19 mouse cellular contexts compared by ENCODE assay signal in genomic region chr7:113153386-113153785, GRCm38 (mm10). TPM values are rescaled to one million over a fixed set of nuclear protein-coding genes. Genes with fewer than 3 reads are reported as not detected.
DNase-seq lines count a peak whose midpoint lies in the region; TF ChIP-seq lines count a peak whose summit lies in the region.
"Had no signal": no experiment of that assay in that cellular context is flagged by ENCODE, and none has a peak within 500 bp of the region (broad histone marks: within the 10 kb centered on the region; RNA-seq: fewer than 3 reads in every experiment).

No protein-coding gene starts in this region.

- H3K4me3 ChIP-seq in layer of hippocampus, adult 2 months, result no peak overlapping the region
- H3K4me3 ChIP-seq: embryonic facial prominence, embryonic 10.5 days; embryonic facial prominence, embryonic 12.5 days; forebrain, embryonic 13.5 days; forebrain, embryonic 15.5 days had no signal

- no peak for TF ChIP-seq POLR2A in brain, embryonic 14.5 days (IDR thresholded peaks at IDR 0.05; ENCODE audit: borderline replicate concordance, extremely low read depth, insufficient read depth, insufficient read length, poor library complexity, severe bottlenecking)

- no peak for TF ChIP-seq CTCF in layer of hippocampus, adult 2 months (conservative IDR thresholded peaks at IDR 0.05)
- TF ChIP-seq CTCF in brain, embryonic 14.5 days (IDR thresholded peaks at IDR 0.05; ENCODE audit: borderline replicate concordance, extremely low read depth, insufficient read depth, insufficient read length), result no peak

- DNase-seq in layer of hippocampus, adult 2 months (ENCODE audit: low spot score in 2 of 2), result no peak
- DNase-seq in layer of hippocampus, adult 11-12 months (ENCODE audit: low spot score), result no peak
- DNase-seq in NIH3T3 (ENCODE audit: low read depth) (peak; percentile 69), MN1 (ENCODE audit: low spot score) (no peak)
- DNase-seq in brain, embryonic 14.5 days (ENCODE audit: low read depth), result peak; percentile 42
- no peak for DNase-seq in left cerebral cortex, postnatal 4 days
- DNase-seq: adrenal gland, adult 2 months; adrenal gland, postnatal 10 days; B cell, adult 2 months; cerebellum, adult 11-12 months; cerebellum, adult 2 months; cerebellum, adult 9-10 months; cerebellum, postnatal 10 days; cerebellum, postnatal 25 days; forebrain, postnatal 0 days had no signal

- intact Hi-C loops in left cerebral cortex, postnatal 4 days (cut with DNase I), result no loop called here

- 0 out of 2 replicates have a peak overlapping the region, but pooled peaks have one; percentile 10 for H3K27ac ChIP-seq in layer of hippocampus, adult 2 months
- H3K27ac ChIP-seq: embryonic facial prominence, embryonic 10.5 days; embryonic facial prominence, embryonic 12.5 days; forebrain, embryonic 13.5 days; forebrain, embryonic 15.5 days had no signal

RNA-seq across cellular contexts. Expression of gene Arntl, which starts 53.9 kb away (rescaled TPM):
- 10 to 100 TPM; 34.9 to 40.3 TPM for total RNA-seq in layer of hippocampus, adult 2 months (2021)
- 15.1 and 16.6 TPM in 2 replicates for polyA plus RNA-seq in brain, embryonic 14.5 days (2012; rRNA removed)
- 10 to 100 TPM; 35.3 to 39.0 TPM for total RNA-seq in left cerebral cortex, postnatal 4 days (2021)

Comparison
In these comparisons a context has a peak if more than half of its experiments do, and no peak if none do; other contexts are left out.
1. DNase-seq: peak in NIH3T3 (single experiment) and brain, embryonic 14.5 days (single experiment); none in layer of hippocampus, adult 2 months (0 of 2), layer of hippocampus, adult 11-12 months (single experiment), left cerebral cortex, postnatal 4 days (single experiment) and MN1 (single experiment).